Mouse (Mus musculus) thymus, postnatal 25 days (tissue): ENCODE results near the gene Lrwd1.
"Not testable (repeated sequence)": the region's sequence is repeated elsewhere in the genome, so short reads cannot be mapped to it uniquely, and the experiment has no call there.

Experiments used
- DNase-seq: peaks from one replicate; pipeline ENCODE4 v3.0.0; 2022

Gene Lrwd1

DNA sequence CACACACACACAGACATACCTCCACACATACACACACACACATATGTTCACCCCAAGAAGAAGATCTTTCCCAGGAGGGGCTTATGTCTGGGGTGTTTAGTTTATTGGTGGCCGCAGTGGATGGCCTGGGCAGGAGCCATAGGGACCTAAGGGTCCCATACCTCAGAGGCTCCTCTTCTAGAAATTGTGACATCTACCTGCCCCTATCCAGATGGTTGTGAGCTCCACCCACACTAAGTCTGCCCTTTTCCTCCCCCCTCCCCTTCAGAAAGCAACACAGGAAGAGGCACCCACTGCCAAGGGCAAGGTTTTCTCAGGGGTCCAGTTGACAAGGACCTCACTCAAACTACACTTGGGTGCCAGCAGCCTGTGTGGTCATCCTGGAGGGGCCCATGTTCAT, 11.1 kb upstream of the Lrwd1 start:
- peak; percentile 78 for DNase-seq

DNA sequence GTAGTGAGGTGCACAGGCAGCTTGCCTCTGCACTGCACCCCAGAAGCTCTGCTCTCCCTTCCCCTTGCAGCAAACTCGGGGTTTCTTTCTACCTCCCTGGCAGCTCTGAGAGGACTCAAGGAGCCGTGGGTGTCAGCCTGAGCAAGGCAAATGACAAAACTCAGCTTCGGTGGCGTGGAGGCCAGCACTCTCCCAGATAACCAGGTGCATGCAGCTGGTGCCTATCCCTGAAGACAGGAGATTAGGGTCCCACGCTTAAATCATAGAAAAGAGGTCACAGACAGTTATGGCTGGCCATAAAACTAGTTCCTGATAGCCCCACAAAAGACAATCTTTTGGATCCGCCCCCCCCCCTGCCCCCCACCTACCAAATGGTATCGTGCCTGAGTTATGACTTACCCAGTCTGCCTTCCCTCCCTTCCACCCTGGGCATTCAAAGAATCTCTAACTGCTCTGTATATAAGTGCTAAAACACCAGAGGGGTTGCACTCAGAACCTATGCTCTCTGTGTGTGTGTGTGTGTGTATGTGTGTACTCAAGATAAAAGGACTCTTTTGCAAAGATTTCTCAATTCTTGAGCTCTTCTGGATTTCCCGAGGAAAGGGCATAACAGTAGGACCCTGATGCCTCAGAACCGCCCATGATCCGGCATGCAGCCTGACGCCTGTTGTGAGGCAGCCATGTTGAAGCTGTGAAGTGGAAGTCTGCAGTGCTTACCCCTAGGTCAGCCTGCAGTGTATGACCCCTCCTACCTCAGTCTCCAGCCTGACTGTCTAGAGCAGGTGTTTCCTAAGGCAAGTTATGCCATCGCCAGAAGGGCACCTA, 8.9 kb upstream of the Lrwd1 start:
- DNase-seq, result no peak

DNA sequence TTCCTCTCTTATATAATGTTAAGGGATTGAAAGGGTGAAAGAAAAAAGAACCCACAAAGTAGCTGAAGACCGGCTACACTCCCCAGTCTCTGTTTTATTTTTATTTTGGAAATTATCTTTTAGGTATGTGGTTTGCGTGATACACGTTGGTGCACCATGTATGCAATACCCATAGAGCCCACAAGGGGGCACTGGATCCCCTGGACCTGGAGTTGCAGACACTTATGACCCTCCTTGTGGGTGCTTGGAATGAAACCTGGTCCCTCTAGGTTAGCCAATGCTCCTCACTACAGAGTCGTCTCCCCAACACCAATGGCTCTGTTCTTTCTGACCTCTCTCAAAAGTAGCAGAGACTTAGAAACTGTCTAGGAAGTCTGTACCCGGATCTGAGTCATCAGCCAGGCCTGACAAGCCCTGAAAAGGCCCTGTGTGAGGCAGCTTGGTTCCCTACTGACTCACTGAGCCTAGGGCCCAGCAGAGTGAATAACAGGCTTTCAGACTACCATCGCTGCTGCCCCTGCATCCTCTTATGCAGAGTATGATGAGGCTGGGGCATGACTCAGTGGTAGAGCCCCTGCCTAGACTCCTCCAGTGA, 7.4 kb upstream of the Lrwd1 start:
- DNase-seq, result peak; percentile 38

DNA sequence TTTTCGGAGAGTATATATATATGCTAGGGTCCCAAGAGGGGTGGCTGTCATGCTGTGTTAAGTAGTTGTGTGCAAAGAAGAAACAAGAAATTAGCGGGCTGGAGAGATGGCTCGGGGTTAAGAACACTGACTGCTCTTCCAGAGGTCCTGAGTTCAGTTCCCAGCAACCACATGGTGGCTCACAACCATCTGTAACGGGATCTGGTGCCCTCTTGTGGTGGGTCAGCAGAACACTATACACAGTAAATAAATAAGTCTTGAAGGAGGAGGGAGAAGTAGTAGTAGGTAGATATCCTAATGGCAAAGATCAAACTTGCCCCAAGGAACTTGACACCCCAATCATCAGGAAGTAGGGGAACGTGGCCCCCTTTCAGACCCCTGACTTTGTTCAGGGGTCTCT, 6.9 kb upstream of the Lrwd1 start:
- DNase-seq, result peak; percentile 45

DNA sequence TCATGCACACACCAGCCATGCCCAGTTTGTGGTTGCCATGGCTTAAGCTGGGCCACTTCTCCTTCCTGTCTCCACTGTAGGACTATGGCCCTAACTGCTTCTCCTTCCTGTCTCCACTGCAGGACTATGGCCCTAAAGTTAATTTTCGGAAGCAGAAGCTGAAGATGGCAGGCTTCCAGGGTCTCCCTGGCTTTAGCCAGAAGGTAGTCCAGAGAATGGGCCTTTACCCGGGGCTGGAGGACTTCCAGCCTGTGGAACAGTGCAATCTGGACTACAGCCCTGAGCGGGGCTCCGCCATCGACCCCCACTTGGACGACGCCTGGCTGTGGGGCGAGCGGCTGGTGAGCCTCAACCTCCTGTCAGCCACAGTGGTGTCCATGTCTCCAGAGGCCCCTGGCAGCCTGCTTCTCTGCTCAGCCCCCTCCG, 4.2 kb upstream of the Lrwd1 start:
- no peak for DNase-seq

DNA sequence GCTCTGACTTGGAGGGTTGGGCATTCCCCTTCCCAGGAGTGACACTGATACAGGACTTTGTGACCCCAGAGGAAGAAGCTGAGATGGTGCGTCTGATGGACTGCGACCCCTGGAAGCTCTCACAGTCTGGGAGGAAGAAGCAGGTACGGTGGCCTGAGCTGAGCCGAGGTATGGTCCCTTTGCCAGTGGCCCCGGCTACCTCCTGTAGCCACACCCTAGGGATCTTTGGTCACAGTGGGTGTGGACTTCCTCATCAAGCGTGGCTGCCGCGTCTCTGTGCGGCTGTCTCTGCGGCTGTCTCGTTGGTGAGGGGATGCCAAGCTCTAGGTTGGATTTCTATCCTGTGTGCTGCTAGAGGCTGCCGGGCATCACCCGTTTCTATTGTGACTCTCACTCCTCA, 3.5 kb upstream of the Lrwd1 start:
- no peak for DNase-seq

DNA sequence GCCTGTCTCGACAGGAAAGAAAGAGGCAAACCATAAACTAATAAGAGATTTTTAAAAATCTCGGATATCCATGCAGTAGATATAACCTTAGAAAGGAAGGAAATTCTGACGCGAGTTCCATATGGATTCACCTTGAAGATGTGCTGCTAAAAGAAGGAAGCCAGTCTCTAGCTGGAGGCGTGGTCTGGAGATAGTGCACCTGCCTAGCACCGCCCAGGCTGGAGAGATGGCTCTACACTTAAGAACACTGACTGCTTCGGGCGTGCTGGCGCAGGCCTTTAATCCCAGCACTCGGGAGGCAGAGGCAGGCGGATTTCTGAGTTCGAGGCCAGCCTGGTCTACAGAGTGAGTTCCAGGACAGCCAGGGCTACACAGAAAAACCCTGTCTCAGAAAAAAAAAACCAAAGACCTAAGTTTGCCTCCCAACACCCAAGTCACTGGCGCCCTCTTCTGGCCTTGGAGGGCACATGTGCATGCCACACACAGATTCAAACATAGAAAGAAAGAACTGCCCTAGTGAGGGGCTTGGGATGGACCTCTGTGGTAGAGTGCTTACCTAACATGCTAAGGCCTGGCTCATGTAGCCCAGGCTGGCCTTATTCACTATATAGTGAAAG, 1.9 kb upstream of the Lrwd1 start:
- DNase-seq, result peak; percentile 74

DNA sequence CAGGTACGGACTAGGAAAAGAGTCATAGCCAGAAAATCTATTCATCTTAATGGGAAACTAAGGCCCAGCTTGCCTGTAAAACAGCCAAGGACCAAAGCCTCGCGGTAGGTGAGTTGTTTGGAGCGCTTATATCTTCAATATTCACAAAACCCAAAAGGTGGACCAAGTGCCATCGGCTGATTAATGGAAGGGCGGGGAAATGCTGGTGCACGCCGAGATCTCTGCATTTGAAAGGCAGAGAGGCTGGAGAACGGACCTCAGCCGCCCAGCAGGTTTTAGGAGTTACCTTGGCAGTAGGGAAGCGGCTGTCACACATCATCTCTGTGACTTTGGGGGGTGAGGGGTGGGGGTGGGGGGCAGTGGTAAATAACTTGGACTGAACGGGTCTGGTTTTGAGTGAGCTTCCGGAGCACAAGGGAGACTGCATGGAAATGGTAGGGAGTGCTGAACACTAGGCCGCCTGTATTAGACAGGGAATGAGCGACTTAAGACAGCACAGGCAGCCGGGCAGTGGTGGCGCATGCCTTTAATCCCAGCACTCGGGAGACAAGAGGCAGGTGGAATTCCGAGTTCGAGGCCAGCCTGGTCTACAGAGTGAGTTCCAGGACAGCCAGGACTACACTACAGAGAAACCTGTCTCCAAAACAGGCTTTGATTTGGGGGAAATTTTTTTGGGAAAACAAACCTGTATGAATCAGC, 567 bp upstream of the Lrwd1 start:
- DNase-seq, result no peak

DNA sequence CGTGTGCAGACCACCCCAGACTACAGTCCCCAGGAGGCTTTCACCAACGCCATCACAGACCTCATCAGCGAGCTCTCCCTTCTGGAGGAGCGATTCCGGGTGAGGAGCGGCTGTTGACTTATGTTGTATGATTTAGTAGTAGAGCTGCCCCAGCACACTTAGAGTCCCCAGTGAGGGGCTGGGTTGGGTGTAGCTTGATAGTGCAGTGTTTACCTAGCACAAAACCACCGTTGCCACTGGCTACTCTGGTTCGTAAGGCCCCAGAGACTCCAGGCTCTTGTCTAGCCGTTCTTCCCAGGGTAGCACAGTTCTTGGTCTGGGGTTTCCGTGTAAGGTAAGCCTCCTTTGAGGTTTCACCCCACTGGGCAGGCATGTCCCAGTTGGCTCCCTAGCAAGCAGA, 13.7 kb downstream of the Lrwd1 start:
- no peak for DNase-seq

DNA sequence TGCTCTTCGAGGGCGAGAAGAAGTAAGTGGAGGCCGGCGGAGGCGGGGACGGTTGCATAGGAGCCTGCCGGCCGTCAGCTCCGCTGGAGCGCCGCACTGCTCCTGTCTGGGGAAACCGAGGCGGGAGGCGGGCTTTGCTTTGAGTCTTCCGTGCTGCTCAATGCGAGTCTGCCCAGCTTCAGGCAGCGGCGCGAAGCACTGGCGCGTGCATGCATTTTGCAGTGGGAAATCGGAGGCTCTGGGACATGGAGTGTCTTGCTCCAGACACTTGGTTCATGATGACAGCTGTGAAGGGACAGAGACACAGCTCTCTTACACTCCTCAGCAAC, 19.1 kb downstream of the Lrwd1 start:
- no peak for DNase-seq

DNA sequence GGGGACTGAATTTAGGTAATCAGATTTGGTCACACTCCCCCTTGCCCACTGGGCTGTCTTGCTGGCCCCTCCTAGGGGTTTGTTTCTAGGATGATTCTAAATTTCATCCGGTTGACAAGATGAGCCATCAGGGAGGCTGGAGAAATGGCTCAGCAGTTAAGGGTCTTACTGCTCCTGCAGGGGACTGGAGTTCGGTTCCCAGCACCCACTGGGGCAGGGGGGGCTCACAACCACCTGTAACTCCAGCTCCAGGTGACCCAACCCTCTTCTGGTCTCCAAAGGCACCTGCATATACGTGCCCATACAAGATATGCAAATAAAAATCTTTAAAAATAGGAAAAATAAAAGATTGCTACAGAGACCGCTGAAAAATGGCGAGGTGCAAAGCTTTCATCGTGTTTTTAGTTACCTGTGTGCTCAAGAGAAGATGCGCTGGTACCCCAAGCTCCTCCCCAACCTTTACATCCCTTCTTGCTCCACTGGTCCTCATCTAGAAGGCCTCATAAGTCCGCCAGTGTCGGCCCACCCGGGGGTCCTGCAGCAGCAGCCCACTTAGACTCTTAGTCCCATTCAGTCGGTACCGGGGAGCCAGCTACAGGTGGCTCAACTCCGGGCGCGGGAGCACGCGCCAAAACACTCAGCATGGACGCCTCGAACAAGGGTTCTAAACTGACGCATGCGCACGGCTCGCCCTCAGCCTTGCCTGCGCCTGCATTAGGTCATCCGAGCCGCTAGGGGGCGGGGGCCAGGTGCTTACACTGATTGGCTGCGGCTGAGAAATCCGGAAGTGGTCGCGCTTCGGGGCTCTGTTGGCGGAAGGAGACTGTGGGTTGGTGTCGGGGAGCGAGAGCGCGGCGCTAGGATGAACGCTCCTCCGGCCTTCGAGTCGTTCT, 19.7 kb downstream of the Lrwd1 start, which contains the start of gene Polr2j:
TSS of gene Polr2j (plus strand) at position 741 of the 893 bp plus-strand sequence.
- peak; percentile 97 for DNase-seq

DNA sequence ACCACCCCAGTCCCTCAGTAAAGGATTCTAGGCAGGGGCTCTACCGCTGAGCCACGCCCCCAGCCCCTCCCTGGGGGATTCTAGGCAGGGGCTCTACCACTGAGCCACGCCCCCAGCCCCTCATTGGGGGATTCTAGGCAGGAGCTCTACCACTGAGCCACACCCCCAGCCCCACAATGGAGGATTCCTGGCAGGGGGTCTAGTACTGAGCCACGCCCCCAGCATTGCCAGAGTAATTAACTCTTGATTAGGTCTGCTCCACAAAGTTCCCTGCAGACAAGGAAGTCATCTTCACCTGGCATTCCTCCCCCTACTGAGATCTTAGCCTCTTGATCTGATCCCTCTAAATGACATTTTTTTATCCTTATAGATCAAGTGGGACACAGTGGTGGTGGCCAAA, 22.3 kb downstream of the Lrwd1 start:
- not testable (repeated sequence) for DNase-seq

DNA sequence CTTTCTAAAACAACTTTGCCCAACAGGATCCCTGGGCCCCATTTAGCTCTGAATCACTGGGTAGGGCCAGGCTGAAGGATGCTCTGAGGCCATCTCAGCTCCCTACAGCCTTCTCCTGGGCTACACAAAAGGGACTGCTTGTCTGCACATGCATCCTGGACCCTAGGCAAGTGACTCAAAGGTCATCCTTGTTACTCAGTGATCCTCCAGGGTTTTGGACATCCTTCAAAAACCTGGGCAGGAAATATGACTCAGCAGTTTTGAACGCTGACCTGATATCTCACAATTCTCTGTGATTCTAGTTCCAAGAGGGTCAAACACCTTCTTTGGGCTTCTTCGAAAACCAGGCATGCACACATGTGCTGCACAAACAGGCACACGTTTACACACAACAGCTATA, 26.8 kb downstream of the Lrwd1 start:
- no peak for DNase-seq

DNA sequence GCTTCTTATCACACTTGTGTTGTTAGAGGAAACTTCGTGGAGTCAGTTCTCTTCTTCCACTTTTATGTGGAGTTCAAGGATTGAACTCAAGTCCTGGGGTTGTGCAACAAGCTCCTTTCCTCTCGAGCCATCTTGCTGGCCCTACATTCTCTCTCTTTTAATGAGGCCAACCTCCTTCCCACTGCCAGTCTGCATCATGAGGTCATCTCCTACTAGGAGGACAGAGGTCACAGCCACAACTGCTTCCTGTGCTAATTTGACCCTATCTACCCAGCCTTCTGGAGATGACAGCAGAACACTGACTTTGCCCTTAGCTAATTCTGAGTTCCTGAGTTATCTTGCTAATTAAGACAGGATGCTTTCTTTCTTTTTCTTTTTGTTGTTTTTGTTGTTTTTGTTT, 27.4 kb downstream of the Lrwd1 start:
- no peak for DNase-seq

DNA sequence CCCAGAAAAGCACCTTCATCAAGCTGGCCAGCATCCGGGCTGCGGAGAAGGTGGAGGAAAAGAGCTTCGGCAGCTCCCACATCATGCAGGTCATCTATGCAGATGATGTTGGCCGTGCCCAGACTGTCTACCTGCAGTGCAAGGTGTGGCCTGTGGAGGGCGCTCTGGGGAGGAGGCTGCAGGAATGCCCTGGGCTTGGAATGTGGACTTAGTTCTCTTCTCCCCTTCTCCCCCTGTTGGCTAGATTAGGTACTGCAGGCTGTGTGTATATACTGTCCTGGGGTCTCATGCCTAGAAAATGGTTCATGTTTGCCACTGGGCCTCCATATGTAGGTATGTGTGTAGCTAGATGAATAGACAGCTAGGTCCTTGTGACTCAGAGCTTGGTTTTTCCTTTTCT, 31.4 kb downstream of the Lrwd1 start:
- DNase-seq, result peak; percentile 32

DNA sequence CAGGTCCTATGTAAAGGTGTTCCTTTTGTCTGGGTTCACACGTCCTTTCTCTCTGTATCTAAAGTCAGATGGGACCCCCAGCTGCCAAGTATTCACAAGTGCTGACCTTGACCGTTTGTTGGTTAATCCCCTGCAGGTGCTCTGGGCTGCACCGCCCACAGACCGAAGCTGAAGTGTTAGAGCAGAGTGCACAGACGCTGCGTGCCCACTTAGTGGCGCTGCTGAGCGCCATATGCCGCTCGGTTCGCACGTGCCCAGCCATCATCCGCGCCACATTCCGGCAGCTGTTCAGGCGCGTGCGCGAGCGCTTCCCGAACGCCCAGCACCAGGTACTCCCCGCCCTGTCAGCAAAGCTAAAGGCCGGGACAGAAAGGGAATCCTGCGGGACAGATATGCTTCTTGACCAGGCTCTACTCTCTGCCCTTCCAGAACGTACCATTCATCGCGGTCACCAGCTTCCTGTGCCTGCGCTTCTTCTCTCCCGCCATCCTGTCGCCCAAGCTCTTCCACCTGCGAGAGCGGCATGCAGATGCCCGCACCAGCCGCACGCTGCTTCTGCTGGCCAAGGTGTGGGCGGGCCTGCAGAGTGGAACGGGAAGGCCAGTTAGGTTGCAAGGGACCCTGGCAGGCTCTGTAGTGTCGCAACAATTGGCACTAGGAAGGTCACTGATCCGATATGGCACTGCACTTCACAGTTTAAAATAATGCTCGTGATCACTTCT, 33.6 kb downstream of the Lrwd1 start:
- peak; percentile 78 for DNase-seq

DNA sequence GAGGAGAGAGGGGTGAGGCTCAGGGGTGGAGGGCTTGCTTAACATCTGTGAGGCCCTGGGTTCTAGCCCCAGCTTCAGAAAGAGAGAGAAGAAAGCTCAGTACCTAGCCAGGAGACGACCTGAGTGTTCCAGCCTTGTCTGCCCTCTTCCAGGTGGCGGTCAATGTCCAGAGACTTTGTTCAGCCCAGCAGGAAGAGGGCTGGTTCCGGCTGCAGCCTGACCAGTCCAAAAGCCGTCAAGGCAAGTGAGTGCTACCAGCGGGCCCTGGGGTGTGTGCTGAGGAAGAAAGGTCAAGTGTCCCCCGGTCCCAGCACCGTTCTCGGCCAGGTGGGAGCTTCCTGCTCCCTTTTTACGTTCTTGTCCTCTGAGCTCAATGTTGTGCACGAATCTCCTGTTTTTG, 37.3 kb downstream of the Lrwd1 start:
- no peak for DNase-seq

DNA sequence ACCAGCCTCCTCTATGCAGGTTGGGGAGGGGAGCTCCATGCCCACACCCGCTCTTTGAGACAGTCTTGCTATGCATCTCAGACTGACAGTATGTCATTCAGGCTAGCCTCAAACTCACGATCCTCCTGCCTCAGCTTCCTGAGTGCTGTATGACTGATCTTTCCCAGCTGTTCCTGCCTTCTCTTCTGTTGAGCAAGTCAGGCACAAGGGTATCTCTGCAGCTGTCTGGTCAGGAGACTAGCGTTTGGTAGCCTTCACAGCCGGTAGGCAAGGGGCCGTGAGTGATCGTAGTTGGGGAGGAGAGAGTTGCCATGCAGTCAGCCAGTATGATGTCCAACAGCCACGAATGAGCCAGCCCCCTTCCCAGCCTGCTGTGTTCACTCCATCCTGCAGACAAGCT, 40.8 kb downstream of the Lrwd1 start:
- no peak for DNase-seq

DNA sequence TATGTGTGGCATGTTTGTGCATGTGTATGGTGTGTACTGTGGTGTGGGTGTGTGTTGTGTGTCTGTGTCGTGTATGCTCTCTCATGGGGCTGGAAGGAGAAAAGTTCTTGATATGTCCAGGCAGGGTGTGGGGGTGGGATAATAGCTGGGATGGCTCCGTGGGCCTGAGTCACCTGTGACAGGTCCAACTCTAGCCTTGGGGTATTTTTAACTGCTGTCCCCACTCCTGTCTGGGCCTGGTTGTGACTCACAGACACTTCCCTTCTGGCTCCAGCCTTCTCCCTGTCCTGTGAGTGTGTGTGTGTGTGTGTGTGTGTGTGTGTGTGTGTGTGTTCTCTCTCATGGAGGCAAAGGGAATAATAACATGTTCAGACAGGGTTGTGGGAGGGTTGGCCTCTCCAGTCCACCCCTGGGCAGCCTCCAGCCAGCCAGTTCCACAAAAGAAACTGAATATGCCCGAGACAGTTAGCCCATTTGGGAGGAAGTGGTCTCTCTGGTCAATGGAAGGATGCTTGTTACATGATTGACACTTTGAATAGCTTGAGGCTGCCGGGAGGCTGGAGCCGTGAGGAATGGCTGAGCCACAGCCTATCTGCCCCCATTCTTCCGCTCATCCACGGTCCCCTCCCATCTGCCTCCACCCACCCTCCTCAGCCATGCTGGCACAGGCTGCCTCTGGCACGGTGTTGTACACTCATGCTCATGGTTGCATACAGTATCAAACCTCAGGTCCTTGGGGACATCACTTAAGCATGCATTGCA, 41.4 kb downstream of the Lrwd1 start:
- DNase-seq, result no peak

DNA sequence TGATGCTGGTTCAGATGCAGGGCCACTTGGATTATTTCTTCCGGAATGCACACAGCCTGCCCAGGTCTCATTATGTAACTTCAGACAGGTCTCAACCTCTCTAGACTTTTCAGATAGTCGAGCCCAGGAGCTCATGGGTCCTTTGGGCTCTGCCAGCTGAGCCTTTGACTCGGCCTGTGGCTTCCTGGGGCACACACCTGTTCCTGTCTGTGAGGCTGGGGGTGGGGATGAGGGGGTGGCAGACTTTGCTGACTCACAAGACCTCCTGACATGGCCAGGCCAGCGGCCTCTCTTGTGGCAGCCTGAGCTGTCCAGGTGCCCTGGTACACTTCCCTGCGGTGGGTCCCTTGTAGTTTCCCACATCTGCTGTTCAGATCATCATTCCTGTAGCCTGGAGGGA, 43.9 kb downstream of the Lrwd1 start:
- DNase-seq, result peak; percentile 67
